In genomic region chr9:119457122-119457521, GRCm38 (mm10) we compare ENCODE assay signal across 29 mouse cellular contexts. TPM values are rescaled to one million over a fixed set of nuclear protein-coding genes. Genes with fewer than 3 reads are reported as not detected.
DNase-seq lines count a peak whose midpoint lies in the region; ATAC-seq lines count a peak whose summit lies in the region.
"Had no signal": no experiment of that assay in that cellular context is flagged by ENCODE, and none has a peak within 500 bp of the region (broad histone marks: within the 10 kb centered on the region; RNA-seq: fewer than 3 reads in every experiment).

No protein-coding gene starts in this region.

- no peak for DNase-seq in heart, postnatal 4 days
- DNase-seq in heart, postnatal 25 days (ENCODE audit: low spot score): no peak
- peak; percentile 46 for DNase-seq in brain, adult 2 months (ENCODE audit: low read depth, low spot score)
- DNase-seq in testis, postnatal 10 days (ENCODE audit: low spot score): peak; percentile 69
- DNase-seq in embryonic facial prominence, embryonic 10.5 days (ENCODE audit: low spot score): no peak
- DNase-seq: adrenal gland, postnatal 10 days; adrenal gland, postnatal 36 days; B cell, adult 2 months; cerebellum, adult 11 months; cerebellum, adult 2 months; cerebellum, adult 9-11 months; cerebellum, postnatal 25 days; gastrocnemius, adult 2 months; gastrocnemius, postnatal 14 days; heart, adult 2 months; kidney, adult 11 months; kidney, adult 8-10 months had no signal

- ATAC-seq in heart, embryonic 12.5 days (ENCODE audit: insufficient number of reproducible peaks, low FRiP score): peak; percentile 30; the same call in 1 of the 2 replicates
- ATAC-seq in heart, embryonic 16.5 days (replicated peaks; ENCODE audit: extremely low read depth, insufficient read depth, low FRiP score): 0 out of 2 replicates have a peak, but pooled peaks have one; percentile 50
- ATAC-seq: forebrain, embryonic 15.5 days; Patski had no signal

- WGBS in heart, embryonic 12.5 days: 58% methylated on average over 14 of the region's 14 CpGs
- 51% methylated on average over 14 of the region's 14 CpGs for WGBS in heart, embryonic 16.5 days
- 91% methylated on average over 14 of the region's 14 CpGs for WGBS in embryonic facial prominence, embryonic 10.5 days

- H3K4me1 ChIP-seq in heart, embryonic 12.5 days (replicated peaks): peaks cover 28% of the 10 kb centered on the region
- H3K4me1 ChIP-seq in heart, embryonic 16.5 days (ENCODE audit: control insufficient read depth, insufficient read depth, low read length): peaks cover 14% of the 10 kb centered on the region
- H3K4me1 ChIP-seq in embryonic facial prominence, embryonic 10.5 days: no peaks in the 10 kb centered on the region
- H3K4me1 ChIP-seq: embryonic facial prominence, embryonic 13.5 days; forebrain, embryonic 12.5 days; forebrain, embryonic 15.5 days; hindbrain, embryonic 12.5 days; hindbrain, embryonic 15.5 days had no signal

- intact Hi-C loops in heart, postnatal 25 days (cut with DNase I): no loop called here

- H3K27me3 ChIP-seq in heart, embryonic 12.5 days (replicated peaks): no peaks in the 10 kb centered on the region
- H3K27me3 ChIP-seq in heart, embryonic 16.5 days (ENCODE audit: control insufficient read depth, insufficient read depth, low read length): no peaks in the 10 kb centered on the region
- H3K27me3 ChIP-seq in embryonic facial prominence, embryonic 10.5 days (replicated peaks; ENCODE audit: low read depth, poor library complexity, severe bottlenecking): no peaks in the 10 kb centered on the region
- H3K27me3 ChIP-seq: CH12.LX; embryonic facial prominence, embryonic 13.5 days; forebrain, embryonic 12.5 days; forebrain, embryonic 15.5 days; heart, embryonic 15.5 days; hindbrain, embryonic 12.5 days; hindbrain, embryonic 15.5 days; Patski had no signal

- no peak overlapping the region for H3K4me3 ChIP-seq in heart, embryonic 12.5 days
- no peak overlapping the region for H3K4me3 ChIP-seq in heart, embryonic 16.5 days (ENCODE audit: low read length)
- H3K4me3 ChIP-seq in embryonic facial prominence, embryonic 10.5 days: no peak overlapping the region
- H3K4me3 ChIP-seq: embryonic facial prominence, embryonic 13.5 days; erythroblast, embryonic 14.5 days; forebrain, embryonic 12.5 days; forebrain, embryonic 15.5 days; gastrocnemius, adult 2 months; heart, adult 2 months; heart, embryonic 15.5 days; hindbrain, embryonic 12.5 days; hindbrain, embryonic 15.5 days had no signal

- no peak overlapping the region for H3K9ac ChIP-seq in heart, embryonic 12.5 days
- H3K9ac ChIP-seq in heart, embryonic 16.5 days (ENCODE audit: low read length): no peak overlapping the region
- H3K9ac ChIP-seq: embryonic facial prominence, embryonic 13.5 days; forebrain, embryonic 12.5 days; forebrain, embryonic 15.5 days; heart, embryonic 15.5 days; hindbrain, embryonic 12.5 days; hindbrain, embryonic 15.5 days had no signal

- no peak overlapping the region for H3K27ac ChIP-seq in heart, embryonic 12.5 days (ENCODE audit: poor library complexity, severe bottlenecking)
- H3K27ac ChIP-seq in heart, embryonic 16.5 days (ENCODE audit: low read length): no peak overlapping the region
- H3K27ac ChIP-seq in embryonic facial prominence, embryonic 10.5 days (replicated peaks): no peak overlapping the region
- H3K27ac ChIP-seq: embryonic facial prominence, embryonic 13.5 days; forebrain, embryonic 12.5 days; forebrain, embryonic 15.5 days; gastrocnemius, adult 2 months; heart, adult 2 months; heart, embryonic 15.5 days; hindbrain, embryonic 12.5 days; hindbrain, embryonic 15.5 days had no signal

- H3K36me3 ChIP-seq in heart, embryonic 12.5 days: peaks cover 45% of the 10 kb centered on the region
- H3K36me3 ChIP-seq in heart, embryonic 16.5 days (ENCODE audit: control insufficient read depth, insufficient read depth): peaks cover 4% of the 10 kb centered on the region
- H3K36me3 ChIP-seq in embryonic facial prominence, embryonic 10.5 days (replicated peaks): peaks cover 88% of the 10 kb centered on the region

- H3K9me3 ChIP-seq in heart, embryonic 12.5 days (replicated peaks): no peaks in the 10 kb centered on the region
- H3K9me3 ChIP-seq in heart, embryonic 16.5 days (replicated peaks; ENCODE audit: control insufficient read depth, low read length): no peaks in the 10 kb centered on the region
- no peaks in the 10 kb centered on the region for H3K9me3 ChIP-seq in embryonic facial prominence, embryonic 10.5 days
- H3K9me3 ChIP-seq: embryonic facial prominence, embryonic 13.5 days; forebrain, embryonic 12.5 days; forebrain, embryonic 15.5 days; G1E; heart, embryonic 15.5 days; hindbrain, embryonic 12.5 days; hindbrain, embryonic 15.5 days had no signal

- no peak overlapping the region; the same call in 1 of the 2 replicates for H3K4me2 ChIP-seq in heart, embryonic 12.5 days
- no peak overlapping the region for H3K4me2 ChIP-seq in heart, embryonic 16.5 days (ENCODE audit: low read depth, low read length)
- H3K4me2 ChIP-seq: embryonic facial prominence, embryonic 13.5 days; forebrain, embryonic 12.5 days; forebrain, embryonic 15.5 days; heart, embryonic 15.5 days; hindbrain, embryonic 12.5 days; hindbrain, embryonic 15.5 days had no signal

RNA-seq across cellular contexts. Expression of gene Exog, which starts 12.4 kb away (rescaled TPM):
- polyA plus RNA-seq in heart, embryonic 12.5 days (2016; fragmentation: Nextera tagmentation; extraction: Ambion mirVana): 15.4 and 15.5 TPM in 2 replicates
- 1 to 10 TPM; 4.2 to 4.5 TPM for total RNA-seq in heart, postnatal 4 days (2021)
- 10.7 and 11.1 TPM in 2 replicates for polyA plus RNA-seq in heart, embryonic 16.5 days (2015; fragmentation: Nextera tagmentation; extraction: Ambion mirVana)
- 1 to 10 TPM; 2.4 to 2.5 TPM for total RNA-seq in heart, postnatal 25 days (2021)
- polyA plus RNA-seq in embryonic facial prominence, embryonic 10.5 days (2016; fragmentation: Nextera tagmentation; extraction: Ambion mirVana): 44.2 and 45.3 TPM in 2 replicates

RNA-seq across cellular contexts. Expression of gene Acvr2b, which starts 55.2 kb away (rescaled TPM):
- 23.3 and 28.9 TPM in 2 replicates for polyA plus RNA-seq in heart, embryonic 12.5 days (2016; fragmentation: Nextera tagmentation; extraction: Ambion mirVana)
- total RNA-seq in heart, postnatal 4 days (2021): 1 to 10 TPM; 6.2 to 6.5 TPM
- polyA plus RNA-seq in heart, embryonic 16.5 days (2015; fragmentation: Nextera tagmentation; extraction: Ambion mirVana): 7.3 and 8.6 TPM in 2 replicates
- total RNA-seq in heart, postnatal 25 days (2021): 1 to 10 TPM; 5.8 to 6.5 TPM
- 78.6 and 85.6 TPM in 2 replicates for polyA plus RNA-seq in embryonic facial prominence, embryonic 10.5 days (2016; fragmentation: Nextera tagmentation; extraction: Ambion mirVana)

Comparison
In these comparisons a context has a peak if more than half of its experiments do, and no peak if none do; other contexts are left out.
1. DNase-seq: peak in brain, adult 2 months (single experiment) and testis, postnatal 10 days (single experiment); none in heart, postnatal 4 days (single experiment), heart, postnatal 25 days (single experiment) and embryonic facial prominence, embryonic 10.5 days (single experiment).